ENCODE assay signal across 8 mouse cellular contexts in genomic region chr4:101717367-101718121, GRCm38 (mm10). TPM values are rescaled to one million over a fixed set of nuclear protein-coding genes. Genes with fewer than 3 reads are reported as not detected.
DNase-seq lines count a peak whose midpoint lies in the region; ATAC-seq and TF ChIP-seq lines count a peak whose summit lies in the region.

Gene Lepr (plus strand): TSS chr4:101717404.

- 1% methylated on average over 50 of the region's 50 CpGs for WGBS in liver, adult 2 months
- WGBS in heart, embryonic 13.5 days, result 1% methylated on average over 50 of the region's 50 CpGs
- 1% methylated on average over 50 of the region's 50 CpGs for WGBS in kidney, embryonic 15.5 days

- H3K27ac ChIP-seq in liver, adult 2 months (replicated peaks; ENCODE audit: insufficient read depth, low read depth, low read length), result no peak within 1 kb of the TSS
- H3K27ac ChIP-seq in heart, embryonic 13.5 days (replicated peaks), result no peak within 1 kb of the TSS
- no peak within 1 kb of the TSS for H3K27ac ChIP-seq in kidney, embryonic 15.5 days

- H3K79me2 ChIP-seq in liver, adult 2 months (ENCODE audit: control insufficient read depth, insufficient read depth, low read length), result no peaks in the 10 kb centered on the region

- no peak for TF ChIP-seq CTCF in liver, adult 2 months (IDR thresholded peaks at IDR 0.05; ENCODE audit: low read depth, low read length)

- H3K36me3 ChIP-seq in liver, adult 2 months (ENCODE audit: control insufficient read depth, insufficient read depth, low read length), result no peaks in the 10 kb centered on the region
- no peaks in the 10 kb centered on the region for H3K36me3 ChIP-seq in heart, embryonic 13.5 days
- H3K36me3 ChIP-seq in kidney, embryonic 15.5 days, result no peaks in the 10 kb centered on the region

- DNase-seq in liver, adult 2 months (ENCODE audit: extremely low read depth, low read depth, low spot score), result no peak
- DNase-seq in liver, result no peak
- DNase-seq in embryo, embryonic 10 days (ENCODE audit: low spot score), result peak; percentile 43
- peak; percentile 50 for DNase-seq in lung, postnatal 36 days
- DNase-seq in yolk sac, embryonic 10.5 days (ENCODE audit: low spot score), result peak; percentile 11
- DNase-seq in spleen, adult 18-20 months, result no peak

- TF ChIP-seq POLR2A in liver, adult 2 months (IDR thresholded peaks at IDR 0.05; ENCODE audit: extremely low read depth, insufficient read depth, low read length), result no peak

- no peak for ATAC-seq in heart, embryonic 13.5 days (ENCODE audit: extremely low read depth, insufficient number of reproducible peaks, low FRiP score, low TSS enrichment)
- peak; percentile 64; the same call in 1 of the 2 replicates for ATAC-seq in kidney, embryonic 15.5 days (replicated peaks; ENCODE audit: low FRiP score)

- peak within 1 kb of the TSS; percentile 97 for H3K4me2 ChIP-seq in heart, embryonic 13.5 days
- peak within 1 kb of the TSS; percentile 96 for H3K4me2 ChIP-seq in kidney, embryonic 15.5 days

- no peaks in the 10 kb centered on the region for H3K9me3 ChIP-seq in heart, embryonic 13.5 days
- H3K9me3 ChIP-seq in kidney, embryonic 15.5 days (replicated peaks), result no peaks in the 10 kb centered on the region

- peaks cover 2% of the 10 kb centered on the region; the same call in 1 of the 2 replicates for H3K4me1 ChIP-seq in liver, adult 2 months (ENCODE audit: control insufficient read depth, insufficient read depth, low read length)
- peaks cover 4% of the 10 kb centered on the region for H3K4me1 ChIP-seq in heart, embryonic 13.5 days
- H3K4me1 ChIP-seq in kidney, embryonic 15.5 days, result peaks cover 13% of the 10 kb centered on the region

- H3K27me3 ChIP-seq in liver, adult 2 months (ENCODE audit: control insufficient read depth, insufficient read depth, low read length), result no peaks in the 10 kb centered on the region
- H3K27me3 ChIP-seq in heart, embryonic 13.5 days (replicated peaks), result peaks cover 30% of the 10 kb centered on the region
- H3K27me3 ChIP-seq in kidney, embryonic 15.5 days, result peaks cover 33% of the 10 kb centered on the region

- H3K4me3 ChIP-seq in liver, adult 2 months (ENCODE audit: insufficient read depth, low read depth, low read length), result peak within 1 kb of the TSS; percentile 86
- peak within 1 kb of the TSS; percentile 63 for H3K4me3 ChIP-seq in heart, embryonic 13.5 days
- peak within 1 kb of the TSS; percentile 53 for H3K4me3 ChIP-seq in kidney, embryonic 15.5 days (replicated peaks)

- H3K9ac ChIP-seq in liver, adult 2 months (ENCODE audit: low read depth, low read length), result peak within 1 kb of the TSS; percentile 81
- H3K9ac ChIP-seq in heart, embryonic 13.5 days, result peak within 1 kb of the TSS; percentile 76
- peak within 1 kb of the TSS; percentile 35; the same call in 1 of the 2 replicates for H3K9ac ChIP-seq in kidney, embryonic 15.5 days

RNA-seq across cellular contexts. Expression of gene Lepr, which starts in this region (rescaled TPM):
- total RNA-seq in liver, adult 2 months (2014; rRNA removed), result 17.1 and 24.6 TPM in 2 replicates
- polyA plus RNA-seq in liver, adult 2 months (2012; rRNA removed), result 0.36 and 0.89 TPM in 2 replicates
- polyA plus RNA-seq in heart, embryonic 13.5 days (2015; fragmentation: Nextera tagmentation; extraction: Ambion mirVana), result 0.76 and 0.95 TPM in 2 replicates
- 3.9 and 4.5 TPM in 2 replicates for polyA plus RNA-seq in kidney, embryonic 15.5 days (2015; fragmentation: Nextera tagmentation; extraction: Ambion mirVana)

Comparison
In these comparisons a context has a peak if more than half of its experiments do, and no peak if none do; other contexts are left out.
1. DNase-seq: peak in embryo, embryonic 10 days (single experiment), lung, postnatal 36 days (single experiment) and yolk sac, embryonic 10.5 days (single experiment); none in liver, adult 2 months (single experiment), liver (single experiment) and spleen, adult 18-20 months (0 of 2).
2. Peak in every context shown above with its lines, with median percentiles within 50 percentile points of each other: H3K4me3 ChIP-seq and H3K9ac ChIP-seq.